Mouse (Mus musculus): ENCODE measurements around the gene Vmn1r138.
"Not testable (repeated sequence)": the region's sequence is repeated elsewhere in the genome, so short reads cannot be mapped to it uniquely, and the experiment has no call there.

- not testable (repeated sequence) for TF ChIP-seq CTCF, POLR2A (IDR thresholded peaks at IDR 0.05; ENCODE audit: insufficient read depth, low read depth, low read length)
Observed at GRCm38 (mm10) chr7:22028797-22029196, at the start of gene Vmn1r138.
